Mouse (Mus musculus): ENCODE measurements around the gene Hook2. TPM values are rescaled to one million over a fixed set of nuclear protein-coding genes. Genes with fewer than 3 reads are reported as not detected.

The Hook2 gene
- total and polyA plus RNA-seq, 2 experiments from 2014 or later, result 1.9 to 3.5 TPM

DNA sequence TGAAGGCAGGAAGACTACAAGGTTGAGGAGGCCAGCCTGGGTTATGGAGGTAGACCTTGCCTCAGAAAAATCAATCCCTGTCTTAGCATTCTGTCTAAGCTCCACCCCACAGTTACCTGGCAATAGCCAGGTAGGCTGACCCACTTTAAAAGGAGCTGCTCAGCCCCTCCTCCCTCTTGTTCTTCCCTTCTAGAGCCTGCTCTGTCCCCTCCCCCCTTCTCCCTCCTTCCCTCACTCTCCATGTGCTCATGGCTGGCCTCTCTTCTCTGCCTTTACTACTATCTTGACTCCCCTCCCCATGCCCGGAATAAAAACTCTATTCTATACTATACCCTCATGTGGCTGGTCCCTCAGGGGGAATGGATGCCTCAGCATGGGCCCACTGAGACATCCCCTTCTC is 43.5 kb downstream of the Hook2 start:
- Histone ChIP-seq H3K27ac (ENCODE audit: low read depth) (no peak overlapping the region), H3K9ac (replicated peaks; ENCODE audit: low read depth, low read length) (no peak overlapping the region), H3K9me3 (replicated peaks; ENCODE audit: control insufficient read depth, low read length) (no peaks in the 10 kb centered on the region), H3K27me3 (ENCODE audit: control insufficient read depth, insufficient read depth, low read length) (no peaks in the 10 kb centered on the region), H3K4me3 (ENCODE audit: low read depth, low read length) (no peak overlapping the region), H3K36me3 (replicated peaks; ENCODE audit: control insufficient read depth, insufficient read depth, low read length) (peaks cover 32% of the 10 kb centered on the region), H3K4me1 (ENCODE audit: control insufficient read depth, insufficient read depth) (peaks cover 14% of the 10 kb centered on the region), H3K4me2 (ENCODE audit: low read depth, low read length) (no peak overlapping the region)
- no peak for ATAC-seq (ENCODE audit: insufficient read depth, low read depth)
- WGBS, result 40% methylated on average over 1 of the region's 1 CpGs
- TF ChIP-seq EP300 (IDR thresholded peaks at IDR 0.05; ENCODE audit: low read depth), result no peak
- TF ChIP-seq CTCF (IDR thresholded peaks at IDR 0.05; ENCODE audit: low read depth), result no peak
- no peak for DNase-seq (ENCODE audit: low spot score)

DNA sequence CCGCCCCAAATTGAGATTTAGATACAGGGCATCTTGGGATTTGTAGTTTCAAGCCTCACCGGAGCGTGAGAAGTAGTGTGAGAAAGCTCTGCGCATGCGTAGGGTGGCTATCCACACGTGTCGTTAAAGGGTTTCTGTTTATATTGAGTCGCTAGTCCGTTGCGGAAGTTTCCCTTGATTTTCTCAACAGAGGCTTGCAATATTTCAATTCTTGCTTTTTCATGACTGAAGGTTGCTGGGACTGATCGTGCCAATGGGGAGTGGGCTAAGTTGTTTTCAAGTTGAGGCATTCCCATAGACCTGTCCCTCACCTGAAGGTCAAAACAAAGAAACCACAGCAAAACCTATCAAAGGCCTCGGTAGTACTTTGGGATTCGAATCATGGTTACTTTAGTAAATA is 44.4 kb downstream of the Hook2 start:
- DNase-seq (ENCODE audit: low spot score) (peak; percentile 87), ATAC-seq (ENCODE audit: insufficient read depth, low read depth) (no peak)
- Histone ChIP-seq H3K9ac (replicated peaks; ENCODE audit: low read depth, low read length) (peak overlapping the region; percentile 94; the same call in 1 of the 2 replicates), H3K4me1 (ENCODE audit: control insufficient read depth, insufficient read depth) (peaks cover 14% of the 10 kb centered on the region), H3K9me3 (replicated peaks; ENCODE audit: control insufficient read depth, low read length) (no peaks in the 10 kb centered on the region), H3K4me3 (ENCODE audit: low read depth, low read length) (peak overlapping the region; percentile 76), H3K27ac (ENCODE audit: low read depth) (no peak overlapping the region), H3K4me2 (ENCODE audit: low read depth, low read length) (peak overlapping the region; percentile 97), H3K36me3 (replicated peaks; ENCODE audit: control insufficient read depth, insufficient read depth, low read length) (peaks cover 28% of the 10 kb centered on the region), H3K27me3 (ENCODE audit: control insufficient read depth, insufficient read depth, low read length) (no peaks in the 10 kb centered on the region)
- TF ChIP-seq EP300 (IDR thresholded peaks at IDR 0.05; ENCODE audit: low read depth) (no peak), CTCF (IDR thresholded peaks at IDR 0.05; ENCODE audit: low read depth) (no peak)
- WGBS, result 4% methylated on average over 13 of the region's 13 CpGs

- no peaks in the 10 kb centered on the region for H3K27me3 ChIP-seq (ENCODE audit: control insufficient read depth, insufficient read depth, low read length)
- WGBS, result 8% methylated on average over 12 of the region's 12 CpGs
- ATAC-seq (ENCODE audit: insufficient read depth, low read depth) (no peak), DNase-seq (ENCODE audit: low spot score) (no peak)
- peak overlapping the region; percentile 76 for H3K4me3 ChIP-seq (ENCODE audit: low read depth, low read length)
- peak overlapping the region; percentile 96 for H3K27ac ChIP-seq (ENCODE audit: low read depth)
- H3K4me1 ChIP-seq (ENCODE audit: control insufficient read depth, insufficient read depth), result peaks cover 14% of the 10 kb centered on the region
- H3K36me3 ChIP-seq (replicated peaks; ENCODE audit: control insufficient read depth, insufficient read depth, low read length), result peaks cover 25% of the 10 kb centered on the region
- TF ChIP-seq EP300 (IDR thresholded peaks at IDR 0.05; ENCODE audit: low read depth), result no peak
- H3K9ac ChIP-seq (replicated peaks; ENCODE audit: low read depth, low read length), result peak overlapping the region; percentile 94
- H3K9me3 ChIP-seq (replicated peaks; ENCODE audit: control insufficient read depth, low read length), result no peaks in the 10 kb centered on the region
- H3K4me2 ChIP-seq (ENCODE audit: low read depth, low read length), result peak overlapping the region; percentile 97
Measured at GRCm38 (mm10) chr8:85035165-85035727, 44.8 kb downstream of the Hook2 start.

DNA sequence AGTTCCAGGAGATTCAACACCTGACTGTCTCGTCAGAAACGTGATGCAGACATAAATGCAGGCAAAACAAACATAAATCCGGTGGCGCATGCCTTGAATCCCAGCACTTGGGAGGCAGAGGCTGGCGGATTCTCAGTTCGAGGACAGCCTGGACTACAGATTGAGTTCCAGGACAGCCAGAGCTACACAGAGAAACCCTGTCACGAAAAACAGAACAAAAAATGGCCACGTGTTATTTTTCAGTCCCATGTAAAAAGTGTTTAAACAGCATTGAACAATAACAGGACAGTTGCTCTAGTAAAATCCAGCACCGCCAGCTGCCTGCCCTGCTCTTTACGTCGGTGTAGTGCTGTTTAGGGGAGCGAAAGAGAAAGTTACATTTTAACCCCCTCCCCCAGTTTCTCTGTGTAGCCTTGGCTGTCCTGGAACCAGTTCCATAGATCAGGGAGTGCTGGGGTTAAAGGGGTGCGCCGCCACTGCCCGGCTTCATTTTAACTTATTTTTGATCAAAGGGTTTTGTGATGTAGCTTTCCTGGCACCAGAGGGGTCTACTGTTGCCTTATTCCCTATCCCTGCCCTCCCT is 45.4 kb downstream of the Hook2 start:
- H3K9ac ChIP-seq (replicated peaks; ENCODE audit: low read depth, low read length), result peak overlapping the region; percentile 94
- TF ChIP-seq EP300 (IDR thresholded peaks at IDR 0.05; ENCODE audit: low read depth) (no peak), CTCF (IDR thresholded peaks at IDR 0.05; ENCODE audit: low read depth) (no peak)
- H3K4me1 ChIP-seq (ENCODE audit: control insufficient read depth, insufficient read depth), result peaks cover 14% of the 10 kb centered on the region
- H3K9me3 ChIP-seq (replicated peaks; ENCODE audit: control insufficient read depth, low read length), result no peaks in the 10 kb centered on the region
- H3K27me3 ChIP-seq (ENCODE audit: control insufficient read depth, insufficient read depth, low read length), result no peaks in the 10 kb centered on the region
- peak overlapping the region; percentile 76 for H3K4me3 ChIP-seq (ENCODE audit: low read depth, low read length)
- DNase-seq (ENCODE audit: low spot score) (peak; percentile 40), ATAC-seq (ENCODE audit: insufficient read depth, low read depth) (peak; percentile 9; the same call in 1 of the 2 replicates)
- peaks cover 26% of the 10 kb centered on the region for H3K36me3 ChIP-seq (replicated peaks; ENCODE audit: control insufficient read depth, insufficient read depth, low read length)
- peak overlapping the region; percentile 97 for H3K4me2 ChIP-seq (ENCODE audit: low read depth, low read length)
- WGBS, result 2% methylated on average over 15 of the region's 15 CpGs
- peak overlapping the region; percentile 96 for H3K27ac ChIP-seq (ENCODE audit: low read depth)

DNA sequence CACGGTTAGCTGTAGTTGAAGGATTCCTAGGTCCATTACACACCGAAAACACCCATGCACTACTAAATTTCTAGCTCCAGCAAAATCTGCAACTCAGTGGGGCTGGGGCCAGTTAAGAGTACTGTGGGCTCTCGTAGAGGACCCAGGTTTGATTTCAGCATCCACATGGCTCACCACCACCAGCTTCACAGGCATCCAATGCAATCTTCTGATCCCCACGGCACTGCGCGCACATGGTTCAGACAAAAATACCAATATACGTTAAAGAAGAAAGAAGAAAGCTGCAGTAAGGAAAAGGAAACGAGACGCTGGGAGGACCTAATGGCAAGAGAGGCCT is 45.9 kb downstream of the Hook2 start:
- H3K4me1 ChIP-seq (ENCODE audit: control insufficient read depth, insufficient read depth), result peaks cover 14% of the 10 kb centered on the region
- H3K4me3 ChIP-seq (ENCODE audit: low read depth, low read length), result peak overlapping the region; percentile 76
- no peaks in the 10 kb centered on the region for H3K27me3 ChIP-seq (ENCODE audit: control insufficient read depth, insufficient read depth, low read length)
- peak overlapping the region; percentile 96 for H3K27ac ChIP-seq (ENCODE audit: low read depth)
- TF ChIP-seq CTCF (IDR thresholded peaks at IDR 0.05; ENCODE audit: low read depth) (no peak), EP300 (IDR thresholded peaks at IDR 0.05; ENCODE audit: low read depth) (no peak)
- H3K36me3 ChIP-seq (replicated peaks; ENCODE audit: control insufficient read depth, insufficient read depth, low read length), result peaks cover 27% of the 10 kb centered on the region
- H3K4me2 ChIP-seq (ENCODE audit: low read depth, low read length), result peak overlapping the region; percentile 97
- WGBS, result under 1% methylated on average over 9 of the region's 9 CpGs
- peak; percentile 15; the same call in 1 of the 2 replicates for ATAC-seq (ENCODE audit: insufficient read depth, low read depth)
- H3K9me3 ChIP-seq (replicated peaks; ENCODE audit: control insufficient read depth, low read length), result no peaks in the 10 kb centered on the region
- peak overlapping the region; percentile 94 for H3K9ac ChIP-seq (replicated peaks; ENCODE audit: low read depth, low read length)
- no peak for DNase-seq (ENCODE audit: low spot score)

All from heart, postnatal 0 days (tissue).